Mouse (Mus musculus) activated CD4-positive, CD25-positive, alpha-beta regulatory T cell (primary cell): ENCODE data around the gene Lrp1. TPM values are rescaled to one million over a fixed set of nuclear protein-coding genes. Genes with fewer than 3 reads are reported as not detected.

Experiments used
- polyA plus RNA-seq, 2 experiments: library from polyadenylated mRNA; unstranded; fragments of 100-300 nt; shearing (Covaris generic); gene quantifications; one replicate each; pipeline ENCODE4 v1.2.1; 2017

Gene Lrp1
- 1 to 10 TPM in 1 of 2 experiments, under 1 TPM in 1; 0.76 to 2.4 TPM for polyA plus RNA-seq

GRCm38 (mm10) chr10:127620406-127621190 lies at the start of gene Lrp1:
TSS of gene Lrp1 (minus strand) at chr10:127621148.

DNA sequence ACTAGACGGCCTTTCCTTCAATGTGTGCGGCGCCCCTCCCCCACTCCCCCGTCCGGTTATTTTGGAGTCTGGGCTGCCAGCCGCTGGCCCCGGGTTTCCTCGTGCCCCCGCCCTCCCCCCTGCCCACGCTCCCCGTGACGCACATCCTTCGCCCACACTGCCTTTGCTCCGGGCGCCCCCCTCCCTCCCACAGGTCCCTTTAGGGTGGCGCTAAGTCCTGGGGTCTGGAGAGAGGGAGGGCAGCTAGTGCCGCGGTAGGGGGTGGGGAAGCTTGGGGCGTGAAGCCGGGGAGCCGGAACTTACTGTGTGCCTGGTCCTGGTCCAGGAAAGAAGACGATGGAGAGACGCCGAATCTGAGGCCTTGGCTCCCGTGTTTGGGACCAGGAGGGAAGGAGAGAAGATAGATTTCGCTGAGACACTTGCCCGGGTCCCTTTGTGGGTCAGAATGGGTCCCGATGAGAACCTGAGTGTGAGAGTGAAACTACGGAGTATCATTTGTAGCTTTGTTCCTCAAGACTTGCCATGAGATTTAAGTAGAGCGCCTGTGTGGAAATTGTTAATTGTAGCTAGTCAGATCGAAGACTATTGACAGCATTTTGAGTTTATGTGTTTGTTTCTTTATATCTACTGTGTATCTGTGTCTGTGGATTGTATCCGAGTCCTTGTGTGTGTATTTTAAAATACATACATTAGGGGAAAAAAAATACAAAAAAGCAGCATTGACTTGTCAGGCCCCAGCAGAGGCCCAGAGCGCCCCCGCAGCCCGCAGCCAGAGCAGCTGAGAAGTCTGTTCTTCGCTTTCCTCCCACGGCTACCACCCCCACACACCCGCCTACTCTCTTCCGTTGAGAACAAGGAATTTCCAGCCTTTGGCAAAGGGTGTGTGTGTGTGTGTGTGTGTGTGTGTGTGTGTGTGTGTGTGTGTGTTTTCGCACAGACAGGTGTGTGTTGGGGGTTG lies 47.4 kb upstream of the Lrp1 start, which contains the start of gene Nab2:
Gene Nab2, minus strand, starts transcription at position 476 of the 958 bp plus-strand sequence.

DNA sequence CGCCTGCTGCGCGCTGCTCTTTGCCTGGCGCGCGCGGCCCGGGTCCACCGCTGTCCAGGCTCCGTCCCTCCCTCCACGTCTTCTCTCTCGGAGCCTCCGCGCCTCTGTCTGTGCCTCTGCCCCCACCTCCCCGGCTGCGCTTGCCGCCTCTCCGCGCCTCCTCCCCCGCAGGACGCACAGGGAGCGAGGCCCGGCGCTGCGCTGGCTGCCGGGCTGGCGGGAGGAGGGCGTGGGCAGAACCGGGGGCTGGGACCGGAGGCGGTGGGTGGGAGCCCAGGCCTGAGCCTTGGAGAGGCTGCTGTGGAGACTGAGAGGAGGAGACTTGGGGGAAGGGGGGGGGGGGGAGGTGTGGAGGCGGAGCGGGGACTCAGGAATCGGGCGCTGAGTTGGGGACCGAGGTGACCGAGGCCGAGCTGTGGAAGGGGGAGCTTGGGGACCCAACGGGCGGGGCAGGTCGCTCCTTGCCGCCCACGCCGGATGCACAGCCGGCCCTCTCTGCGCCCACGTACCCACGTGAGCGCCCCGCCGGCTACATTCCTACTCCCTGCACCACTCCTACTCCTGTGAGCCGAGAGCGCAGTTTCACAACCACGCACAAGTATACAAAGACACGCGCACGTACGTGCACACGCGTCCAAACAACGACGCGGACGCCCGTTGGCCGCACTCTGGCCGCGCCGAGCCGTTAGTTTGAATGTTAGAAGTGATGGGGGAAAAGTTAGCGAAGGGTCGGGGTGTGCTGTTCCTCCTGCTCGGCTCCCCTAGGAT lies 45.7 kb upstream of the Lrp1 start, which contains the start of gene Nemp1:
Gene Nemp1, plus strand, starts transcription at position 401 of the 768 bp plus-strand sequence.

GRCm38 (mm10) chr10:127642772-127643552 lies 22.0 kb upstream of the Lrp1 start, which contains the start of gene Stat6:
TSS of gene Stat6 (plus strand) at chr10:127642986.

GRCm38 (mm10) chr10:127534036-127534928 lies 86.7 kb downstream of the Lrp1 start, which contains the start of gene Nxph4:
TSS of gene Nxph4 (minus strand) at chr10:127534559.

GRCm38 (mm10) chr10:127522088-127522581 lies 98.8 kb downstream of the Lrp1 start, which contains the start of gene Shmt2:
TSS of gene Shmt2 (minus strand) at chr10:127522444.

GRCm38 (mm10) chr10:127514764-127515163 lies 106.2 kb downstream of the Lrp1 start, which contains the start of gene Ndufa4l2:
TSS of gene Ndufa4l2 (plus strand) at chr10:127514967.

GRCm38 (mm10) chr10:127500894-127501893 lies 119.8 kb downstream of the Lrp1 start, which contains the start of gene Stac3:
TSS of gene Stac3 (plus strand) at chr10:127501686.

Other genes starting within 250 kb of the Lrp1 start
- 10 to 100 TPM; 30.9 to 32.7 TPM for gene R3hdm2, start 240.8 kb downstream of the Lrp1 start, polyA plus RNA-seq
- gene Stac3, start 119.5 kb downstream of the Lrp1 start, polyA plus RNA-seq: under 1 TPM in 1 of 2 experiments, not detected in 1; 0.11 TPM
- gene Ndufa4l2, start 106.2 kb downstream of the Lrp1 start, polyA plus RNA-seq: under 1 TPM in 1 of 2 experiments, not detected in 1; 0.41 TPM
- gene Shmt2, start 98.7 kb downstream of the Lrp1 start, polyA plus RNA-seq: 10 to 100 TPM; 62.8 to 70.2 TPM
- not detected for gene Nxph4, start 86.6 kb downstream of the Lrp1 start, polyA plus RNA-seq
- 100 to 1,000 TPM; 127 to 180 TPM for gene Stat6, start 21.8 kb upstream of the Lrp1 start, polyA plus RNA-seq
- 1 to 10 TPM; 5.5 to 6.7 TPM for gene Nemp1, start 45.8 kb upstream of the Lrp1 start, polyA plus RNA-seq
- gene Nab2, start 47.4 kb upstream of the Lrp1 start, polyA plus RNA-seq: 10 to 100 TPM; 31.4 to 62.9 TPM
- not detected for gene Myo1a, start 84.0 kb upstream of the Lrp1 start, polyA plus RNA-seq
- not detected for gene Tac2, start 103.3 kb upstream of the Lrp1 start, polyA plus RNA-seq
- gene Zbtb39, start 118.4 kb upstream of the Lrp1 start, polyA plus RNA-seq: under 1 TPM; 0.17 to 0.36 TPM
- gene Gpr182, start 130.6 kb upstream of the Lrp1 start, polyA plus RNA-seq: under 1 TPM in 1 of 2 experiments, not detected in 1; 0.34 TPM
- gene Rdh1, start 138.6 kb upstream of the Lrp1 start, polyA plus RNA-seq: under 1 TPM; 0.11 to 0.21 TPM
- gene Rdh16f1, start 138.6 kb upstream of the Lrp1 start, polyA plus RNA-seq: 1 to 10 TPM in 1 of 2 experiments, not detected in 1; 1.4 TPM
- under 1 TPM in 1 of 2 experiments, not detected in 1; 0.52 TPM for gene Rdh9, start 155.2 kb upstream of the Lrp1 start, polyA plus RNA-seq
- gene Rdh16, start 180.0 kb upstream of the Lrp1 start, polyA plus RNA-seq: under 1 TPM in 1 of 2 experiments, not detected in 1; 0.32 TPM
- gene Rdh19, start 228.8 kb upstream of the Lrp1 start, polyA plus RNA-seq: not detected
- gene Rdh16f2, start 245.3 kb upstream of the Lrp1 start, polyA plus RNA-seq: not detected